Mouse (Mus musculus): Measurements from ENCODE around the gene Ahsa1.

Gene Ahsa1

GRCm38 (mm10) chr12:87266108-87266826 is at the start of gene Ahsa1, which contains the start of gene Vipas39:
Ahsa1 (plus strand) TSS chr12:87266479.
Vipas39 (minus strand) TSS chr12:87266256.
- under 1% methylated on average over 31 of the region's 31 CpGs for WGBS

DNA sequence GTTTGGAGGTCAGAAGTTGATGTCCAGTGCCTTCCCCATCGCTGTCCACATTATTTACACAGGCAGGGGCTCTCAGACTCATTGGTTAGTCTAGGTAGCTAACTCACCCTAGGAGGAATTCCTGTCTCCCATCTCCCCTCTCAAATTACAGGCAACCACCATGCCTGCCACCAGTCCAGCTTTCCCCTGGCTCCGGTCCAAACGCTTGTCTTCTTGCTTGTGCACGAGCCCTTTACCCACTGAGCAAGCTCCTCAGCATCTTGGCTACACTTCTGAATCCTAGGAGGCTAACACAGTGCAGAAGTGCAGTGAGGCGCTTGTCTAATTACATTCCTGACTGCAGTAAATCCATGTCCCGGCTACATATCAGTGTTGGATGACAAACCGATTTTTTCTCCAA is 46.9 kb upstream of the Ahsa1 start:
- 72% methylated on average over 7 of the region's 7 CpGs for WGBS

DNA sequence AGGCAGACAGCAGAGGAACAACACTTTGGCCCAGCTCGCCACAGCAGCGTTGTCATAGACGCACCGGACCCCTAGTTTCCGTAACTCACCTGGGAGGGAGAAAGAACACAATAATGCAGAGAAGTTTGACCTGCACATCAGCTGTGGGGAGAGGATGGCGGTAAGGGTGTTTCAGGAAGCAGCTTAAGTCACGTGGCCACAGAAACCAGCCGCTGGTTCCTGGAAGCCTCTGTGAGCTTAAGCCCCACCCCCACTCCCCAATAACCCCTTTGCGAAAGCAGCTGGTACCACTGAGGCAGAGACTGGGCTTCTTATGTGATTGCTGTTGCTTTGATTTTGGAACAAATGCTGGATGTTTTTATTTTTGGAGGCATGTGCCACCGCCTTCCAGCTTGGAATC is 41.3 kb upstream of the Ahsa1 start:
- 76% methylated on average over 10 of the region's 10 CpGs for WGBS

DNA sequence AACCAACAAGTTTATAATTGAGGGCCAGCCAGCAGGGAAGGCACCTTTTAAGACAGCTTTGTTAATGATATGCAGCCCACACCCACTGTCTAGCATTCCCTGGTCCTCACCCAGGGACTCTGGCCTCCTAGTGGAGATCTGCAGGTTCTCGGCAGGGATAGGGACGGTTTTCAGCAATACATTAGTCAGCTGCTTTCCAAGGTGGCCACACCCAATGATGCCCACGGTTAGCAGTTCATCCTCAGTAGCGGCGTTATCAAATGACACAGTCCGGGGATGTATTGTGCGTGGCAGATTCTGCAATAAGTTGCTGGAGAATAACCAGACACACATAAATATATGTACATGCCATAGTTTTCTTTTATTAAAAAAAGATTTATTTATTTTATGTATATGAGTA is 39.5 kb upstream of the Ahsa1 start:
- 83% methylated on average over 7 of the region's 7 CpGs for WGBS

DNA sequence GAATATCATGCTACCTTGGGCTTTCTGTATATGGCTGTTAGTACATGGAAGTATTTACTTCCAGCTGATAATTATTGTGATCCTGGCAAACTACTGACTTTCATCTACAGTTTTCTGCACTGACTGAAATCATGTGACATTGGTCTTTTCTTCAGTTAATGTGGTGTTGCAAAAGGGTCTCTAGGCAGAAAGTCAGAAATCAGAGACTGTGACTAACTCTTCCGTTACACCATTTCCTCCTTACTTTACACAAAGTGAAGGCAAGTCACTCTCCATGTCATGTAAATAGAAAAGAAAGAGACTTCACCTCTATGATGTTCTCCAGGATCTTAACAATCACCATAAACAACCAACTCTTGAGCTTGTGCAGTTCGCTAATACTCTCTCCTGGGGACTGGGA is 36.6 kb upstream of the Ahsa1 start:
- 97% methylated on average over 2 of the region's 2 CpGs for WGBS

- WGBS, result 54% methylated on average over 5 of the region's 5 CpGs
Measured at GRCm38 (mm10) chr12:87236882-87237483, 29.3 kb upstream of the Ahsa1 start.

DNA sequence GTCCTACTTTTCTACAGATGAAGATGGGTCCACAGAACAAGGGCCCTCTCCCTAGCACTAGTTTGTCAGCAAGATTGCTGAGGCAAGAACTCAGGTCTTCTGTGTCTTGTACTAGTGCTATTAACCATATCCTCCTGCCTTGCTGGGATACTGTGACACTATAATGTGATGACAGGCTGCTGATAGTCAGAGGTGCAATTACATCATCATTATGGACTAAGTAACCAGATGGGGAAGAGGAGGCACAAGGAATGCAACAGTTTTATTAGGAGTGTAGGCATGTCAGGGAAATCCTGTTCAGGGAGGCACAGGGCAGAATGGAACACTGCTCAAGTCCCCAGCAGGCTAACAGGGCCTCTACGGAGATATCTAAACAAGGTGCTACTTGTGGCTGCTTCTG is 27.6 kb upstream of the Ahsa1 start, which contains the start of gene Noxred1:
Gene Noxred1, minus strand, starts transcription at position 101 of the 400 bp plus-strand sequence.
- WGBS, result 82% methylated on average over 1 of the region's 1 CpGs

- WGBS, result 92% methylated on average over 6 of the region's 6 CpGs
Measured at GRCm38 (mm10) chr12:87250161-87250560, 16.1 kb upstream of the Ahsa1 start.

GRCm38 (mm10) chr12:87253878-87254277 is 12.4 kb upstream of the Ahsa1 start:
- 86% methylated on average over 6 of the region's 6 CpGs for WGBS

- 92% methylated on average over 5 of the region's 5 CpGs for WGBS
Measured at GRCm38 (mm10) chr12:87256629-87257028, 9.7 kb upstream of the Ahsa1 start.

GRCm38 (mm10) chr12:87260562-87260961 is 5.7 kb upstream of the Ahsa1 start:
- WGBS, result 90% methylated on average over 8 of the region's 8 CpGs

- 14% methylated on average over 11 of the region's 11 CpGs for WGBS
Measured at GRCm38 (mm10) chr12:87265444-87265843, 835 bp upstream of the Ahsa1 start.

DNA sequence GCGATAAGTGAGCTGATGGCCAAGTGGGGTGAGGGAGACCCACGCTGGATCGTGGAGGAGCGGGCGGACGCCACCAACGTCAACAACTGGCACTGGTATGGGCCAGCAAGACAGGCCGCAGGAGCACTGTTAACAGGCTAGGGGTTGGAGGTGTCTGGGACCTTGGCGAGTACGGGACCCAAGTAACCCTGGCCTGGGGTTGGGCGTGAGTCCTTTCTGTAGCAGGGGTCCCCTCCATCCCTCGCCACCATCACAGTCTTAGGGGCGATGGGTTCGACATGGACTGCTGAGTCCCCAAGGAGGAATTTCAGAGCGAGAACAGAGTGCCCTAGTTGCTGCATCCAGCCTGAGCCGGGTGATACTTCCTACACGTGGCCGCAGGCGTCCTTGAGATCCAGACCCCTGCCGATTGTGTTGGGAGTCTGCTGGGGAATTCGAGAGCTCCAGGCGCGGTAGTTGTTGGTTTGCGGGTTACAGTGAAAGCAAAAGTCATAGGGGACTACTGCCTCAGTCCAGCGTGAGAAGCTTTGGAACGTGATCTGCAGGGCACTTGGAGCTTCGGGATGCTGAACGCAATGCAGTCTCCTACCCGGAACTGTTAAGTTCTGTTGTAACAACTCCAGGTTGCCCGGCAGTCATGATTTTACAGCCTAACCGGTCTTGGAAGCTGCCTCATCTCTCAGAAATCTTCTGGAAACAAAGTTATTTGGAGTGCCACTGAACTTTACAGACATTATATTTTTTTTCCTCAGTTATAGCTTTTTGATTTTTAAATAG is 736 bp downstream of the Ahsa1 start:
- under 1% methylated on average over 31 of the region's 31 CpGs for WGBS

DNA sequence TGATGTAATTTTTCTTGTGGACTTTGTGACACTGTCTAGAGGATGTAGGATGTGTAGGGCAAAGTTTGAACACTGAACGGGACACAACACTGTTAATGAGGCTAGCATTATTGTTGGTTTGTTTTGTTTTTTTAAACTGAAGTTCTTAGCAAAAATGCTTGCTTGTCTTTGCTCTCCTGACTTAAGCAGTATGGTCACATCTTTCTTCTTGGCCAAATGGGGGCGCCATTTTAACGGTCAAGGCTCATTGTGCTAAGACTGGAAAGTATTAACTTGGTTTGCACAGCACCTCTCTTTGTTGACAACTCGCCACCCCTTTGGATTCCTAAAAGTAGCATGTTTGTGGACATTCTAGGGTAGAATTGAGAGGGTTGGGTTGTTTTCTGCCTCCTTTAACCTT is 1.4 kb downstream of the Ahsa1 start:
- 11% methylated on average over 4 of the region's 4 CpGs for WGBS

DNA sequence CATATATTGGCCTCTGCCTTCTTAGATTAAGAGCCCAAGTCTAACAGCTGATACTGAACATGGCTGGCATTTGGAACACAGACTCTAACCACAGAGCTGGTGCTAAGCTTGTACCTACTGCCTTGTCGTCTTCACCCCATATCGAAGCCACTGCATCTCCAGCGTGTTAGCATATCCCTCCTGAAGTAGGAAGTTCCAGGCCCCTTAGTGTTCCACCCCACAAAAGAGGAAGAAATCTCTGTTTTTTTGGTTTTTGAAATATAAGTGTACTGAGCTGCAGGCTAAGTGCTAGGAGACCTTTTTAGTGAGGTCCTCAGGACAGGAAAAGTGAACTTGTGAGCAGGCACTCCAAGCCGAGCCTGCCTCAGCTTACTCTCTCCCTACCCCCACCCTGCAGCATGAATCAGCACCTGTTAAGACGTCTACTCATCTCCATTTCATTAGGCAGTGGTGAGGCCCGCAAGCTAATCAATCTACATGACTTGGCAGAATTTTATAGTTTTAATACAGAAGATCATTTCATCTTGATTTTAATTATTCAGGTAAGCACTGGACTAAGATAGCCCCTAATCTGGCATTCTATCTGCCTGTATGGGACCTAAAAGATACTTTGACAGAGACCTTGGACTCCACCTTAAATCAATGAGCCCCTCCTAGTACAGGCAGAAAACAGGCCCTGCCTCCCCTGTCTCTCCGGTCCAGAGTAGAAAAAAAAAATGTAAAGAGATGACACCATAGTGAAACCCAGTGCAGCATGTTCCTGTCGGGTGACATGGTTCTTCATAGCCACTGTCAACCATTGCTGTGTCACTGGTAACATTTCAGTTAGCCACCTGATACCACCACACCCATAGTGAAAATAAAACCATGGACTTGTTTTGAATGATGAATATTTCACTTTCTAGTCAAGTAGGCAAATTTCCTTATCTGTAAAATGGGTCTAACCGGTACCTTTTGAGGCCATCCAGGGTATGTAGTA is 8.9 kb downstream of the Ahsa1 start:
- 86% methylated on average over 9 of the region's 9 CpGs for WGBS

DNA sequence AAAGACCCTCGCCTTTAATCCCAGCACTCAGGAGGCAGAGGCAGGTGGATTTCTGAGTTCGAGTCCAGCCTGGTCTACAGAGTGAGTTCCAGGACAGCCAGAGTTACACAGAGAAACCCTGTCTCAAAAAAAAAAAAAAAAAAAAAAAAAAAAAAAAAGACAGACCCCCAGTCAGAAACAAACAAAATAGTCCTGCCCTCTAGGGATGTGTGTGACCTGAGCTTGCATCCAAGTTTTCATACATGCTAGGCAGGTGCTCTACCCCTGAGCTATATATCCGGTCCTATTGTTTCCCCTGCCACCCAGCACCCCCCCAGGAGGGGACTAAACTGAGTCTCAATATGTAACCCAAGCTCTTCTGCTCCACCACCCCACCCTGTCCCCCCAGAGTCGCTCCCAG is 11.0 kb downstream of the Ahsa1 start:
- WGBS, result 89% methylated on average over 4 of the region's 4 CpGs

DNA sequence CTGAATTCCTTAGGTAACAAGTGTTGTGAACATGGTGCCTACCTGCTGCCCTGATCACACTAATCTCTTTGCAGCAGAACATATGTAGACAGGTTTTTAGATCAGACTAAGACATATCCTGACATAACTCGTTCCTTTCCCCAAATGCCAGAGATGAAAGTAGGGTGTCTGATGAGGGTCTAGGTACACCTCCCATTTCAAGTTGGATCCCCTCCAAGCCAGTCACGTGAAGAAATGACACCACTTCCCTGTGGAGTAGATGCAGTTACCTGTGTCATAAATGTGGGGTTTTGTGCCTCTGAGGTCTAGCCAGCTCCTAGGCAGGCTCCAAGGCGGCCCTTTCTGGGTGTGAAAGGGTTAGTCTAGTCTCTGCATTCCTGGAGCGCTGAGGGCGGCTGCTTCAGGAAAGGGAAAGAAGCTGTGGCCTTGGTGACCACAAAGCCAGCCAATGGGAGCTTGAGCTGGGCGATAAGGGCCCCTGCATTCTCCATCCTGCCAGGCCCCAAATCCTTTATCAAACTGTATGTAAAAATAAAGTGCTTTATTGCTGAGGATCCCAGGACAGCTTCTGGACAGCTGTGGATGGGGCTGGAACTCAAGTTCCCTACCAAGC is 11.9 kb downstream of the Ahsa1 start:
- WGBS, result 53% methylated on average over 6 of the region's 6 CpGs

DNA sequence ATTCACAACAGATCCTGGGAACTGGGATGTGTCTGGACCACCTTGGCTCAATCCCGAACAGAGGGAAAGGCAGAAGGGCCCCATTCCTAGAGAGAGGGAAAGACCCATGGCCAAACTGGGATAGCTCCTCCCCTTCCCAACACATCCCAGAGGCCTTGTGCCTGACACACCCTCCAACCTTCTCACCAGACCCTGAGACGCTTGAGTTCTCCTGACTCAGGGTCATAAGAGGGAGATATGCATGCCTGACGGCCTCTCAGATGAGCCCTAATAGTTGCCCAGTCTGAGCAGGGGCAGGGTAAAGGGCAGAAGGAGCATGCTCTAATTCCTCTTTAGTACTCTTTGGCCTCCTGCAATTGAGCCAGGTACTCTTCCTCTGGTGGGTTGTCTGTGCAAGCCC is 13.1 kb downstream of the Ahsa1 start:
- 81% methylated on average over 3 of the region's 3 CpGs for WGBS

DNA sequence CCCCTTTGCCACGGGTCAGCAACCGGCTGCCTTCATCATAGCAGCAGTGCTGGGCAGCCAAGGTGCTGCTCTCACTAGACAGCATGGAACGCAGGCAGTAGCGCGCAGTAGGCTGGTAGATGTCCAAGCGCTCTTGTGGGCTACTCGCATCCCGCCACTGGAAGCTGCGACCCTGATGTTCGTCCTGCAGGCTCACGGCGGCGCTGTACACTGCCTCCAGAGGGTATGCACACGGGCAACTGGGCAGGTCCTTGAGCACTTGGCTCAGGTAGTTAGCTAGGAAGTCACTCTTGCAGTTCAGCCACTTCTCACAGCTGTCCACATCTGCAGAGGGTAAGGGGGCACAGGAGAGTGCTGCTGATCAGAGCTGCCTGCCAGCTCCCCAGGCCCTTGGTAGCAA is 13.6 kb downstream of the Ahsa1 start:
- 63% methylated on average over 14 of the region's 14 CpGs for WGBS

- WGBS, result 78% methylated on average over 1 of the region's 1 CpGs
Measured at GRCm38 (mm10) chr12:87281766-87282165, 15.5 kb downstream of the Ahsa1 start.

DNA sequence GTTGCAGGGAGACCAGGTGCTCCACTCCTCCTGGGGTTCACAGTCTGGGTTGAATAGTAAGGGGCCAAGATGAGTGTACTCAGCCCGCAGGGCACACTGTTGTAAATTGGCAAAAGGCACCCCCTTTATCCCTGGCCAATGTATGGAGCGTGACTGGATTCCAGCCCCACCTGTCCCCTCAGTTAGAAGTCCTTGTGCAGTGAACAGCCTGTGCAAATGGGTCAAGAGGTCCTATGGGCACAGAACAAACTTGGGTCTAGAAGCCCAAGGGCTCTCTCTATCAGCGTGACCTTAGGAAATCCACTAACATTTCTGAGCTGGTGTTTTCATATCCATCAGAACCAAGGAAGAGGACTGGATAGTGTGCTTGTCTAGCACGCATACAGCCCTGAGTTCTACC is 16.5 kb downstream of the Ahsa1 start:
- 96% methylated on average over 4 of the region's 4 CpGs for WGBS

All from cerebral cortex, adult 2 months (tissue).